12 mouse cellular contexts compared by ENCODE assay signal in genomic region chr3:94404366-94405054, GRCm38 (mm10). TPM values are rescaled to one million over a fixed set of nuclear protein-coding genes. Genes with fewer than 3 reads are reported as not detected.
DNase-seq lines count a peak whose midpoint lies in the region; ATAC-seq and TF ChIP-seq lines count a peak whose summit lies in the region.
"Had no signal": no experiment of that assay in that cellular context is flagged by ENCODE, and none has a peak within 500 bp of the region (broad histone marks: within the 10 kb centered on the region; RNA-seq: fewer than 3 reads in every experiment).

No protein-coding gene starts in this region.

- intact Hi-C loops in gastrocnemius, postnatal 14 days (cut with DNase I; ENCODE audit: low total_unique reads): no loop called here

- 25% methylated on average over 7 of the region's 7 CpGs for WGBS in midbrain, postnatal 0 days

- peak; percentile 41 for DNase-seq in gastrocnemius, postnatal 14 days
- DNase-seq in gastrocnemius, postnatal 25 days: no peak
- DNase-seq in thymus, postnatal 14 days: peak; percentile 64
- DNase-seq in thymus, adult 18-20 months: no peak
- DNase-seq in midbrain, postnatal 0 days (ENCODE audit: low spot score): peak; percentile 24
- DNase-seq in natural killer cell, adult 2 months (ENCODE audit: low spot score in 2 of 2): no peak
- no peak for DNase-seq in liver
- DNase-seq: heart, postnatal 4 days had no signal

- TF ChIP-seq CTCF in midbrain, postnatal 0 days (IDR thresholded peaks at IDR 0.05): peak; percentile 5; the same call in 1 of the 2 replicates

- H3K4me3 ChIP-seq in midbrain, postnatal 0 days (ENCODE audit: low read depth, low read length): no peak overlapping the region

- no peak overlapping the region for H3K27ac ChIP-seq in midbrain, postnatal 0 days (ENCODE audit: low read depth, low read length)
- H3K27ac ChIP-seq: liver, embryonic 14.5 days had no signal

- no peaks in the 10 kb centered on the region for H3K36me3 ChIP-seq in midbrain, postnatal 0 days (ENCODE audit: insufficient read depth, low read length)

- H3K27me3 ChIP-seq in midbrain, postnatal 0 days (ENCODE audit: insufficient read depth, low read length): no peaks in the 10 kb centered on the region; the same call in 1 of the 2 replicates

- peak; percentile 18; the same call in 1 of the 2 replicates for ATAC-seq in midbrain, postnatal 0 days (ENCODE audit: low FRiP score)
- ATAC-seq in granulocyte monocyte progenitor cell, adult 5-6 weeks (replicated peaks; ENCODE audit: poor library complexity, severe bottlenecking): no peak

- no peak overlapping the region for H3K9ac ChIP-seq in midbrain, postnatal 0 days (replicated peaks; ENCODE audit: low read length, poor library complexity, severe bottlenecking)
- H3K9ac ChIP-seq: liver, embryonic 14.5 days had no signal

- no peaks in the 10 kb centered on the region; the same call in 1 of the 2 replicates for H3K4me1 ChIP-seq in midbrain, postnatal 0 days (ENCODE audit: insufficient read depth, low read length)

- H3K9me3 ChIP-seq in midbrain, postnatal 0 days (ENCODE audit: low read length): no peaks in the 10 kb centered on the region

- no peak overlapping the region for H3K4me2 ChIP-seq in midbrain, postnatal 0 days (ENCODE audit: low read depth, low read length, poor library complexity, severe bottlenecking)

RNA-seq across cellular contexts. Expression of gene Lingo4, which starts 6.2 kb away (rescaled TPM):
- under 1 TPM; 0.06 to 0.11 TPM for total RNA-seq in gastrocnemius, postnatal 14 days (2021)
- total RNA-seq in gastrocnemius, postnatal 25 days (2021): under 1 TPM; 0.11 to 0.13 TPM
- total RNA-seq in midbrain, postnatal 0 days (2014; rRNA removed): 1.6 and 1.8 TPM in 2 replicates
- 1.5 TPM in 2 replicates for polyA plus RNA-seq in midbrain, postnatal 0 days (2015; fragmentation: Nextera tagmentation; extraction: Ambion mirVana)
- total RNA-seq in granulocyte monocyte progenitor cell, adult 5-6 weeks (2014; fragmentation: Nextera tagmentation): not detected in 2 replicates
- total RNA-seq in granulocyte monocyte progenitor cell, adult 5-6 weeks (2017): not detected in 2 replicates
- total RNA-seq: CH12.LX had no signal

RNA-seq across cellular contexts. Expression of gene Tdrkh, which starts 8.6 kb away (rescaled TPM):
- total RNA-seq in gastrocnemius, postnatal 14 days (2021): 1 to 10 TPM; 3.5 to 4.8 TPM
- total RNA-seq in gastrocnemius, postnatal 25 days (2021): 1 to 10 TPM; 1.5 to 2.0 TPM
- total RNA-seq in midbrain, postnatal 0 days (2014; rRNA removed): 12.0 and 18.5 TPM in 2 replicates
- 39.5 and 40.3 TPM in 2 replicates for polyA plus RNA-seq in midbrain, postnatal 0 days (2015; fragmentation: Nextera tagmentation; extraction: Ambion mirVana)
- 4.5 TPM in 2 replicates for total RNA-seq in granulocyte monocyte progenitor cell, adult 5-6 weeks (2014; fragmentation: Nextera tagmentation)
- total RNA-seq in granulocyte monocyte progenitor cell, adult 5-6 weeks (2017): 5.7 and 6.1 TPM in 2 replicates
- total RNA-seq: CH12.LX had no signal
- polyA plus RNA-seq: small intestine, adult 2 months had no signal

RNA-seq across cellular contexts. Expression of gene Rorc, which starts 31.9 kb away (rescaled TPM):
- 10 to 100 TPM; 15.8 to 22.8 TPM for total RNA-seq in gastrocnemius, postnatal 14 days (2021)
- 10 to 100 TPM; 43.8 to 52.8 TPM for total RNA-seq in gastrocnemius, postnatal 25 days (2021)
- total RNA-seq in midbrain, postnatal 0 days (2014; rRNA removed): 0.42 and 0.60 TPM in 2 replicates
- 0.12 and 0.25 TPM in 2 replicates for polyA plus RNA-seq in midbrain, postnatal 0 days (2015; fragmentation: Nextera tagmentation; extraction: Ambion mirVana)
- not detected in 2 replicates for total RNA-seq in granulocyte monocyte progenitor cell, adult 5-6 weeks (2014; fragmentation: Nextera tagmentation)
- total RNA-seq in granulocyte monocyte progenitor cell, adult 5-6 weeks (2017): 0.13 TPM in 1 of 2 replicates, not detected in the other

RNA-seq across cellular contexts. Expression of gene Mrpl9, which starts 38.6 kb away (rescaled TPM):
- total RNA-seq in gastrocnemius, postnatal 14 days (2021): 10 to 100 TPM; 40.4 to 47.1 TPM
- total RNA-seq in gastrocnemius, postnatal 25 days (2021): 10 to 100 TPM; 35.6 to 39.1 TPM
- total RNA-seq in midbrain, postnatal 0 days (2014; rRNA removed): 52.5 and 56.8 TPM in 2 replicates
- polyA plus RNA-seq in midbrain, postnatal 0 days (2015; fragmentation: Nextera tagmentation; extraction: Ambion mirVana): 56.1 and 58.7 TPM in 2 replicates
- 32.5 and 49.1 TPM in 2 replicates for total RNA-seq in granulocyte monocyte progenitor cell, adult 5-6 weeks (2014; fragmentation: Nextera tagmentation)
- total RNA-seq in granulocyte monocyte progenitor cell, adult 5-6 weeks (2017): 56.3 and 60.6 TPM in 2 replicates

RNA-seq across cellular contexts. Expression of gene Oaz3, which starts 39.2 kb away (rescaled TPM):
- not detected for total RNA-seq in gastrocnemius, postnatal 14 days (2021)
- not detected for total RNA-seq in gastrocnemius, postnatal 25 days (2021)
- not detected in 2 replicates for total RNA-seq in midbrain, postnatal 0 days (2014; rRNA removed)
- 0.68 and 1.1 TPM in 2 replicates for polyA plus RNA-seq in midbrain, postnatal 0 days (2015; fragmentation: Nextera tagmentation; extraction: Ambion mirVana)
- not detected in 2 replicates for total RNA-seq in granulocyte monocyte progenitor cell, adult 5-6 weeks (2014; fragmentation: Nextera tagmentation)
- total RNA-seq in granulocyte monocyte progenitor cell, adult 5-6 weeks (2017): 6.9 TPM in 1 of 2 replicates, not detected in the other
- total RNA-seq: heart, postnatal 4 days had no signal
- polyA plus RNA-seq: small intestine, adult 2 months had no signal

Comparison
In these comparisons a context has a peak if more than half of its experiments do, and no peak if none do; other contexts are left out.
1. DNase-seq: peak in gastrocnemius, postnatal 14 days (single experiment), thymus, postnatal 14 days (single experiment) and midbrain, postnatal 0 days (single experiment); none in gastrocnemius, postnatal 25 days (single experiment), thymus, adult 18-20 months (0 of 2), natural killer cell, adult 2 months (0 of 2) and liver (single experiment).
2. RNA of gene Rorc, which starts 31.9 kb away (total RNA-seq): 43.8 to 52.8 TPM in gastrocnemius, postnatal 25 days and 15.8 to 22.8 TPM in gastrocnemius, postnatal 14 days; 0.42 to 0.60 TPM in midbrain, postnatal 0 days and 0.13 TPM in granulocyte monocyte progenitor cell, adult 5-6 weeks; every median in the first group is over 10 times any median in the second.